Mouse (Mus musculus) testis, adult 2 months (tissue): ENCODE measurements at regions not wholly inside any gene's neighbourhood (a gene's known extent, or its start where the extent isn't known, plus 50 kb on each side); places are given as distances from the start of the nearest gene placed in this dataset.

ENCODE experiments used
- CTCF ChIP-seq: fragments of 200-500 bp; IDR thresholded peaks from 2 replicates; pipeline ENCODE4 v1.5.1; 2012; ENCODE audit warnings: low read depth, mild to moderate bottlenecking, inconsistent platforms, low read length, moderate library complexity; ENCODE audit not compliant: control insufficient read depth, insufficient read depth, insufficient replicate concordance
- POLR2A ChIP-seq: fragments of 200-500 bp; IDR thresholded peaks from 2 replicates; pipeline ENCODE4 v1.6.1; 2012; ENCODE audit warnings: low read depth, mild to moderate bottlenecking, inconsistent platforms, low read length, moderate library complexity; ENCODE audit not compliant: control insufficient read depth

GRCm38 (mm10) chr5:100274674-100275073 is 115.1 kb upstream of the Tmem150c start:
- no peak for TF ChIP-seq CTCF
- TF ChIP-seq POLR2A: no peak
